Mouse (Mus musculus) cerebellum, adult 9-11 months (tissue): ENCODE measurements at regions not wholly inside any gene's neighbourhood (a gene's known extent, or its start where the extent isn't known, plus 50 kb on each side); places are given as distances from the start of the nearest gene placed in this dataset.
A peak's percentile ranks its signal among the peaks of the same experiment; 100 is the strongest.

Experiments
- DNase-seq: peaks from one replicate; pipeline ENCODE4 v3.0.0; 2022

DNA sequence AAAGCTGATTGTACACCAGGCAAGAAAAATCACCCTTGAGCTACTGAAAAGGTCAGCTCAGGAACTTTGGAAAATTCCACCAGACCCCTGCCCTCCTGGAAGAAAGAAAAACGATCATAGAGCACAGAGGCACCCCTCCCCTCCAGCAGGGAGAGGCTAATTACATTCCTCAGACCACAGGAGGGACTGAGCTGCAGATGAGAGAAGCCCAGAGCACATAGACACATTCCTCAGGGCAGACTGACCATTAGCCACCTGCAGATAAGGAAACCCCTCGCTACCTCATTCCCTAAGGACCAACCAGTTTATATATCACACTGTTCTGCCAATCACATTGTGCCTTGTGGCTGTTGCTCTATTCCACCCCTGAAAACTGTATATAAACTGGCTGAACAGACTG, 230.3 kb downstream of the Parp8 start:
- no peak for DNase-seq

DNA sequence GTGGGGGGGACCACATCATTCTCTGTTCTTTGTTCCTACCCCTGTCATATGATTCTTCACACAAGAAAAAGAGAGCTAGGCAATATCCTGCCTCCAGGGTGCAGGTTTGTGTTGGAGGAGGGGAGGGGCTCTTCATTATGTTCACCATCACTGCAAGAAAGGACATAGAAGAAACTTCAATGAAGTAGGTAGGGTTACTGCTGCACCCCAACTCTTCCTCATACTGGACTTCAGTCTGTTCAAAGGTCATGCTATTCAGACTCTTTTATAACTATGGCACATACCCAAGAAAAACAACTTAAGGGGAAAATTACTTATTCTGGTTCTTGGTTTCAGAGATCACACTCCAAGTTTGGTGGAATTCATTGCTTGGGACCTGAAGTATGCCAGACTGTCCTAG, 243.7 kb downstream of the Parp8 start:
- no peak for DNase-seq

DNA sequence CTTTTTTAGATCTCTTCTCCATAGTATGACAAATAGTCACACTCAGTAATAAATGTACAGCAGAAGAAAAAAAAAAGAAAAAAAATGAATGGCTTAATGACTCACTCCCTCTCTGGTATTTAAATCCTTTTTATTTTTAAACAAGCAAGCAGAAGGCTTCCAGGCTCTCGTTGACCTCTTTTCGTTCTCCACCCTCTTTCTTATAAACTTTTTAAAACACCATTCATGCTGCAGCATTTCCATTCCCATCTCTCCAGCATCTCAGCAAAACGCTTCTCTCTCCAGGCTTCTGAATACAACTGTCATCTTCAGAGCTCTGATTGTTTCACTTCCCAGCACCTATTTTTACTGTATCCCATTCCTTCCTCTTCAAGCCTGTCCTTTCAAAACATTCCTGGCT, 259.8 kb downstream of the Parp8 start:
- DNase-seq: no peak

DNA sequence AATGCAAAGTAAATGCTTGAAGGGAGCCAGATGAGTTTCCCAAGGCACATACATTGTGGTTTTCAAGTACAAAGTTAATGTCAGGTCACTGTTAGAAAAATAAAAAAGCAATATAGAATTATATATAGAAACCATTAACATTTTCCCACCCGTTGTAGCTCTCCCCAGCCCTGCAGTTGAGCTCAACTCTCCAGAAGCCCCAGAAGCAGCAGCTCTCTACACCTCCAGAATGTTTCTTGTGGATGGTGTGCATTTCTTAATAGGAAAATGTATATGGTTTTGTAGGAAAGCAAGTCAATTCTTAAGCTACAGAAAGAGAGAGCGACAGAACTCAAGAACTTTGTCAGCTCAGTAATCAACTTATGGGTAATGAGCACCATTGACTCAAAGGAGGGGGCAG, 265.4 kb downstream of the Parp8 start:
- DNase-seq: no peak

DNA sequence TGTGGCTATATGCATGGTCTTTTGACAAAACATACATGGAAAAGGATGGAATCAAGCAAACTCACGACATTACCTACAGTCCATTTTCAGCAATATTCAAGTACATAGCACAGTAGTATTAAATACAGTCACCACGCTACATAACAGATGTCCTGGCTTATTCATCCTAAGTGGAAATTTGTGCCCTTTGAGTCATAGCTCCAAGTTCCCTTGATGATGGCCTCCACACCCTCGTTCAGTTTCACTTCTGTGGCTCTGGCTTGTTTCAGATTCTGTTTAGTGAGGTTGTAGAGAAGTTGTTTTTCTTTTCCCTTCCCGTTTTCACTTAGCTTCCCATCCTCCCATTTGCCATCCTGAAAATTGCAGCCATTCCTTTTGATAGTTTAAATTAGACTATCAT, 284.5 kb downstream of the Parp8 start:
- no peak for DNase-seq

DNA sequence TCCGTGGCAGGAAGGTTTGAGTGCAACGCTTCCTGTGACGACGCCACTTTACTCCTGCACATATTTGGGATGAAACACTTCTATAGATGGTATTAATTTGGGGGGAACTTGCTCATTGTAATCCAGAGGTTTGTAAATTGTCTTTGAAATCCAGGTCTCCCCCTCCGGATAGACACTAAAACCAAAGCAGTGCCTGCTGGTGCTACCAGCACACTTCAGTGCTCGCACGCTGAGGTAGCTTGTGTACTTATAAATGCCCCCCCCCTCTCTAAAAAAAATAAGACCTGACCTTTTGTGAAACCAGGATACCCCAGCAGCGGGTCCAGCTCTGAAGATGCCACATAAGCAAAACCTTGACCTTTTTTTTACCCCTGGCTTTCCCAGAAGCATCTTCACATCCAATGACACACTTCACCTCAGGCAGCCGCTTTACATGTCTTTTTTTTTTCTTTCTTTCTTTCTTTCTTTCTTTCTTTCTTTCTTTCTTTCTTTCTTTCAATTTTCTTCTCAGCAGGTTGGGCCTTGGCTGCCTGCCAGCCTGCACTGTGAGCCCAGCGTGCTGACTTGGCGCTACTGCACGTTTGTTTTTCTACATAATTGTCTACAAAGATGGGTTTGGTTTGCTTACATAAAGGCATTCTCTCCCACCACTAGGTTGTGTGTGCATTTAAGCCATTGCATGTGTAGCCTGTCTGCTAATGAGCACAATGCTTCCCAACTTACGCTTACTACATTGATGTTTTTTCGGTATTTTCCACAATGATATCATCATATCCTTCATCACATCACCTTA, 301.8 kb downstream of the Parp8 start:
- no peak for DNase-seq

DNA sequence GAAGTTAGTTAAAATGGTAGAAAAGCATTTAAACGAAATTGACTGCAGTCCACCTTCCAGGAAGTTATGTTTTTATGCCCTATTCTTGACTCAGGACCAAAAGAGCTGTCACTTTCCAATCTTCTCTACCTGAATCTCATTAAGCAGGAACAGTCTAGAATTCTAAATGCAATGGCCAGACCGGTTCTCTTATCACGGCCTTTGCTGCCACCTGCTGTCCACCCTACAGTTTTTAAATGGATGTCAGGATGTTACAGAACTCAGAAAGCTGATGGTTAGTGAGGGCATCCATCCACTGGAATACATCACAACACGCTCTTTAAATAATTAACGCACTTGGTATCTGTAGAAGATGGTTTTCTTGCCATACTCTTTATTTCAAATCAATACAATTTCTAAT, 310.5 kb downstream of the Parp8 start:
- peak; percentile 16 for DNase-seq

DNA sequence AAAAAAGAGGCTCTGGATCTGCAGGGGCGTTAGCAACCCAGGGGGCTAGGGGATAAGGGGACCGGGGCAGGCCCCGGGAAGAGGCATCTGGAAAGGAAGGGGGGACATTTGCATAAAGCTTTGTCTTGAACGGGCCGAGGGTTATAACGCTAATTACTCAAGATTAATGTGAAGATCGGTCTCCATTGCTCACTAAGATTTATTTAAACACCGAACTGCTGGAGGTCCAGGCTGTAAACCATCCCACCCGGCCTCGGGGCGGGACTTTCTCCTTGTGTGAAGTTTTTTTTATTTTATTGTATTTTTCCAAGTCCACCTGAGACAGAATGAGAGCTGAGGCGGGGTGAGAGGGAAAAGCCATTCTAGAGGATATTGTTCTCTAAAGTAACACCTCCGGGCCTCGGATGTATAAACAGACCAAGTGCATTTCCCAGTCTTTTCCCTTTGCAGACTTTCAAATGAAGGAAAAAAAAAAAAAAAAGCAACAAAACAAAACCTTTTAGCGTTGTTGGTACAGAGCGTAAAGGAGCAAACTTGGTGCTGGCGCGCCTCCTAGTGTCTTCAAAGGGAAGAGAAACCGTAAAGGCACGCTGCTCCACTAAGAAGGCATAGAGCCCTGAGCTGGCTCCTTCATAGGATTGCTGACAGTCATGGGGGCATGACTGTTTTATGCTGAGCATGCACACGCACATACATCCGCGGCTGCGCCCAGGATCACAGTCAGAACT, 313.3 kb downstream of the Parp8 start:
- DNase-seq: no peak

DNA sequence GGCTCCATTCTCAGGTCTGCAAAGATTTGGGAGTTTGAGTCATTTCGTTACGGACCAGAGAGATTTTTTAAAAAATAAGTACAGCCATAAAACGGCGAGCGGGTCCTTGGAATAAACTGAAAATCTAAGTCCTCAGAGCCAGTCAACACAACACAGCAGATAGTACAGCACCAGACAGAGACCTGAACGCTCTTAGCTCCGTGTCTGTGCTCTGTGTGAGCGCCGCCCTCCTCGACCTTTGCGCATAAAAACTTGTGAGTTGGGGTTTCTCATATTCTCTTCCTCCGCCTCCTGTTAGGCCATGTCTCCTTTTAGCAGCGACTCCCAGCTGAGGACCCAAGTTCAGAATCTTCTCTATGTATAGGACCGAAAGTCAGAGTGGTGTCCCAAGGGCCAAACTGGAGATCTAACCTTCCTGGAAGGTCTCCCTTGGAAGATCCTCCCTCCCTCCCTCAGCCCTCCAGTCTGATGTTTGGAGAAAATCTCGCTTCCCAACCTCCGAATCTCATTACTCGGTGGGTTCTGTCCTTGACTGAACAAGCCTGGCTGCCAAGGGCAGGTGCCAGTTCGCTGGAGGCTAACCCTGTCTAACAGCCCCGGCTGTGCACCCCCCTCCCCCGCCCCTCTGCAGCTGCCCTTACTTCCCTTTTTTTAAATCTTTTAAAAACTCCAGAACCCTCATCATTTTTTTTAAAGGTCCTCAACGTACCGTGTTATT, 314.0 kb downstream of the Parp8 start:
- no peak for DNase-seq

DNA sequence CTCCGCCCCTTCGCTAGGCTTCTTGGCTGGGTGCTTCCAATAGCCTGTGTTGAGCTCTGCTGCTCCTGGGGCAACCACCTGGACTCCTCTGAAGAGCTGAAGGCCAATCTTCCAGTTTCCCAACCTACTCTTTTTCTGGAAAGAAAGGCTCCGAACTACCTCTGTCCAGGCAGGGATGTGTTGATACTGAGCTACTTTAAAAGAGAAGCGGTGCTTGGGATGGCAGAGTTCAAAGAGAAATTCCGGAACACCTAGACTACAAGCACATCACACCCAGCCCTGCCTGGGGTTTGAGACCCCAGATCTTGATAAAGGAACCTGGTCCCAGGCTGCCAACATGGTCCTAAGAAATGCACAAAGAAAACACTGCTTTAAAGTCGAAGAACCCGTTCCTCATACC, 315.7 kb downstream of the Parp8 start:
- no peak for DNase-seq

DNA sequence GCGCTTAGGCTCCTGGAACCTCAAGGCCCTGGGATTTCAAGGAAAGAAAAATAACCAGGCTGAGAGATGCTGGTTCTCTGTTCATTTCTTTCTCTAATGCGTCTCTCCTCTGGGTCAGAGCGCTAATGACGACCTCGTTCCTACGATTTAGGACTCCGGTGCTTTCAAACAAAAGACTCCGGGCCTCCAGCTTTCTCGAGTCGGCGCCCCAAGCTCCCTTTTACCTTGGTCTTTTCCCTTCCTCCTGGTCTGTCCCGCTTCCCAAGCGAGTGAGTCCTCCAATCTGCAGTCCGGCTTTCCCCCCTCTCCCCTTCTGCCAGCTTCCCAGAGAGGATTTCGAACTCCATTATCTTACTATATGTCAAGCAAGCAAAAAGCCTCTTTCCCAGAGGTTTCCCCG, 316.5 kb downstream of the Parp8 start:
- no peak for DNase-seq

DNA sequence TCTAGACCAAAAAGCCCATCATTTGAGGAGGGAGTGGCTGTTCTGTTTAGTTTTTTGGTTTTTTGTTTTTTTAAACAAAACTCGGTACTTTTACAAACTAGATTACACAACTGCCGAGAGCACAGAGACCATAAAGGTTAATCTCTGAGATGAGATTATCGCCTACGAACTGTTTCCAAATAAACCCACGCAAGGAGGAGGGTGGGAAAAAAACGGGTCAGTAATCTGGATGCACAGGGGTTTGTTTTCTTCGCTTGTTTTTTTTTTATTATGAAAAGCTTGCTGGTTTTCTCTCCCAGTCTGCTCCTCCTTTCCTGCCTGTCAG, 316.9 kb downstream of the Parp8 start:
- no peak for DNase-seq

DNA sequence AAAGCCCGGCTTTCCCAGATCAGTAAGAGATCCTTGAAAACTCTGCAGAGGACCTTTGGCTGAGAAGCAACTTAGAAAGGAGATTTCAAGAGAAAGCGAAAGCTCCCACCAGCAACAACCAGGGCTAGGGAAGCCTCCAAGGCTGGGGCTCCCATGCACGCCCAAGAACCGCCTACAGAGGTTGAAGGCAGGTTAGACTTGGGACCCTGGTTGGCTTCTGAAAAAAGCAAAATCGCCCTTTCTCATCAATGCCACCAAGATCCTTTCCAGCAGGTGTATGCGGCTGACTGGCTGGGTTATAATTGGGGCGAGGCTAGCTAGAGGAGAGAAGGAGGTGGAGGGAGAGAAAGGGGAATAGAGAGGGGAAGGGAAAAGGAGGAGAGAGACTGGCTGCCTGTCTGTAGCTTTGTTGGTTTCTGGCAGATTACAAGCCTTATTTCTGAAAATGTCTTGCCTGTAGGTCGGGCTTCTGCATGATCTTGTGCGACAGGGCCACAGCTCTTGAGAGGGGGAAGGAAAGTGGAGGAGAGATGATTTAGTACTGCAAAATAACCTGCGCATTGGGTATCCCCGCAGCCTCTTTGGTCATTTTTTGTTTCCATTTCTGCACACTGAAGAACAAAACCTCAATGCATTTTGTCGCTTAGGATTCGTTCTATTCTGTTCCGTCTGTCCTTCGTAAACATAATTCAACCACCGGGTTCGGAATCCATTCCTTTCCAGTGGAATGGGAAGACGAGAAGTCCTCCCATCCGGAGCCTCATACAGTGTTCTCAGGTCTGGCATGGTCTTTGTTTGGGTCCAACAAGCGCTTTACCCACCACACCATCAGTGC, 317.5 kb downstream of the Parp8 start:
- no peak for DNase-seq

DNA sequence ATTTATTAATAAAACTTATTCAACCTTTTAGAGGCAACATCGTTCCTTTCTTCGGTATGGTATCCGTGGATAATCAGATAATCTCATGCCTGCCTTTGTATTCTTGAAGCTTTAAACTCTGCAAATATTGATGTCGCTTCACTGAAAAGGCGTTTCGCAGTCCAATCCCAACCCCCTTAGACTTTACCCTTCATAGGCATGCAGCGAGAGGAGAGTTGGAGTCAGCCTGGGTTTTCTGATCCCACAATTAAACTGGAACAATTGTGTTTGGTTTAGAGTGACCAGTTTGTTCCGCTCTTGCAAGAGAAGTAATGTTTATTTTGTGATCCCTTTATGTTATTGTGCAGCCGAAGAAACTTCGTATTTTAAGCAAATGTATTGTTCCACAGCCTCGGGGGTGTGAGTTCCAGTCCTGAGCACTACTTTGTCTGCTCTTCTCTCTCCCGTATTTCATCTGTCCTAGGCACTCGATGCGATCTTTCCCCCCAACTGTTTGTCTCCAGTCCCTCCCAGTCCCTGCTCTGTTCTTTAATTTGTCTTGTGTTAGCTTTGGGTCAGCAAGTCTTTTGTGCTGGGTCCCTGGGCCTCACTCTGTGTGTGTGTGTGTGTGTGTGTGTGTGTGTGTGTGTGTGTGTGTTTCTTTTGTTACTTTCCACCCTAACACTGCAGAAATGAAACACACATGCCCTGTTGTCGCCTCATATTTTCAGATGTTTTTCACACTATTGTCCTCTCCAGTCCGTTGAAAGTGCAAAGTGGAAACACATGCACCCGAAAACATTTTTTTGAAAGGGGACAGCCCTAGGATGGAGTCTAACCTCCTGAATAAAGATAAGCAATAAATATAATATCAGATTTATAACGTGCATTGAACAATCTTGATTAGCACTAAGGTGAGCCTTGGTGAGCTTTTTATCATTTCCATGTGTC, 318.7 kb downstream of the Parp8 start:
- DNase-seq: no peak

DNA sequence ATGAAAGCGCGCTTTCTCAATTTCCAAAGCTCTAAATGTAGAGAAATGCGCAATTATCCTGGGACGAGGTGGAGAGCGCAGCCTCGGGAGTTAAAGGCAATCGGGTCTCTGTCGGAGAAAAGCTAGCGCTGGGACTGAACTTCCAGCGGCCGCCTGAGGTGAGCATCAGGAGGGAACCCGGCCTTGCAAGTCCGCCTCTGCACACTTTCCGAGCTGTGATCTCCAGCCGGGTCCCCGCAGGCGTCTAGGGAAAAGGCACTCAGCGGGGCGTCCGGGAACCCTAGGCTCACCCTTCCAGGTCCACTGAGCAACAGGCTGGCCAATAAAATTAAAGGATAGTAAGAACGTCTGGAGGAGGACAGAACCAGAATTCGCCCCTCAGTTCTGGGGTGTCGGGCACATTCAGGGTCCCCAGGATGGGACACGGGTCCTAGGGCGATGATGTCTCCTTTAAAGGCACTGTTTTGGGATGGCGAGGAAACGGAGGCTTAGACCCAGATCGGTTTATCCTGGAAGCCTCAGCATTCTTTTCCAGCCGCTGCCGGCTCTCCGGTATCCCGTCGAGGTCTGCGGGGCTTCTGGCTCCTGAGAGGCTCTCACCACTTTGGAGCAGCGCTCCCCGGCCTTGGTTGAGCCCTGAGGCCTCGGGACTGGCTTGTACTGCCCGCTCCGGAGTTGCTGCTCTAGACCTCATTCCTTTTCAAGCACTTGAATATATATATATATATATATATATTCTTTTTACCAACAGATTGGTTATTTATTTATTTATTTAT, 319.5 kb downstream of the Parp8 start:
- no peak for DNase-seq

DNA sequence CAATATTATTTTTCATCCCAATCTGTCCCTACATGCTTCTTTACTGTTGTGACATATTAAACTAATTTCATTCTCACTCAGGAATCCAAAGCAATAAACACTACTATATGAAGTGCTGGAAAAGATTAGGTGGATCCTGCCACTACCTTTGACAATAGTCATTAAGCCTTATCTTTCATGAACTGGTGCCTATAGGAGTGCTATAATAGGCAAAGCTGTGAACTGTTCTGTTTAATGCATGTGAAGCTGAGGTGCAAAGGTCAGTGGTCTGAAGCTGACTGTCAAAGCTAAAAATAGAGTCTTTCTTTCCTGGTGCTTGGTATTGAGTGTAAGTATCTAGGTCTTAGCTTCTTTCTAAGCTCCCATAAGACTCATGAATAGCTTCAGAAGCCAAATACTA, 336.6 kb downstream of the Parp8 start:
- no peak for DNase-seq
